Mouse (Mus musculus): Measurements from ENCODE around the gene Olfr1480. TPM values are rescaled to one million over a fixed set of nuclear protein-coding genes. Genes with fewer than 3 reads are reported as not detected.

Gene Olfr1480
- total RNA-seq (2021): not detected
- not detected in 2 replicates for polyA plus RNA-seq (2012; rRNA removed)
- long read RNA-seq: 0 reads

GRCm38 (mm10) chr19:13527613-13528012 lies at the start of gene Olfr1480:
Gene Olfr1480 (plus strand): TSS chr19:13527913.
- Histone ChIP-seq H3K36me3 (ENCODE audit: control insufficient read depth, insufficient read depth, low read length) (no peaks in the 10 kb centered on the region), H3K79me2 (replicated peaks; ENCODE audit: control insufficient read depth, insufficient read depth, low read length) (no peaks in the 10 kb centered on the region), H3K4me3 (no peak within 1 kb of the TSS), H3K4me1 (ENCODE audit: control insufficient read depth, insufficient read depth, low read length) (no peaks in the 10 kb centered on the region), H3K27ac (no peak within 1 kb of the TSS), H3K9ac (ENCODE audit: low read depth, low read length) (no peak within 1 kb of the TSS), H3K27me3 (ENCODE audit: control insufficient read depth, insufficient read depth, low read length) (no peaks in the 10 kb centered on the region)
- 75% methylated on average over 2 of the region's 2 CpGs for WGBS
- no peak for TF ChIP-seq EP300 (IDR thresholded peaks at IDR 0.05; ENCODE audit: insufficient read depth, low read depth, low read length)
- TF ChIP-seq POLR2A (IDR thresholded peaks at IDR 0.05; ENCODE audit: insufficient read depth, low read depth, low read length): no peak
- TF ChIP-seq CTCF (IDR thresholded peaks at IDR 0.05): no peak
- intact Hi-C loops (cut with DNase I): no loop called here
- DNase-seq: no peak

GRCm38 (mm10) chr19:13480096-13480495 lies 47.6 kb upstream of the Olfr1480 start, which contains the start of gene Olfr1475:
Gene Olfr1475 (minus strand): TSS chr19:13480196.
- H3K79me2 ChIP-seq (replicated peaks; ENCODE audit: control insufficient read depth, insufficient read depth, low read length): no peaks in the 10 kb centered on the region
- no peak within 1 kb of the TSS for H3K27ac ChIP-seq
- intact Hi-C loops (cut with DNase I): no loop called here
- no peak for DNase-seq
- TF ChIP-seq CTCF (IDR thresholded peaks at IDR 0.05): no peak
- TF ChIP-seq EP300 (IDR thresholded peaks at IDR 0.05; ENCODE audit: insufficient read depth, low read depth, low read length): no peak
- no peak for TF ChIP-seq POLR2A (IDR thresholded peaks at IDR 0.05; ENCODE audit: insufficient read depth, low read depth, low read length)
- H3K27me3 ChIP-seq (ENCODE audit: control insufficient read depth, insufficient read depth, low read length): no peaks in the 10 kb centered on the region
- no peak within 1 kb of the TSS for H3K9ac ChIP-seq (ENCODE audit: low read depth, low read length)
- no peaks in the 10 kb centered on the region for H3K4me1 ChIP-seq (ENCODE audit: control insufficient read depth, insufficient read depth, low read length)
- no peak within 1 kb of the TSS for H3K4me3 ChIP-seq
- H3K36me3 ChIP-seq (ENCODE audit: control insufficient read depth, insufficient read depth, low read length): no peaks in the 10 kb centered on the region

DNA sequence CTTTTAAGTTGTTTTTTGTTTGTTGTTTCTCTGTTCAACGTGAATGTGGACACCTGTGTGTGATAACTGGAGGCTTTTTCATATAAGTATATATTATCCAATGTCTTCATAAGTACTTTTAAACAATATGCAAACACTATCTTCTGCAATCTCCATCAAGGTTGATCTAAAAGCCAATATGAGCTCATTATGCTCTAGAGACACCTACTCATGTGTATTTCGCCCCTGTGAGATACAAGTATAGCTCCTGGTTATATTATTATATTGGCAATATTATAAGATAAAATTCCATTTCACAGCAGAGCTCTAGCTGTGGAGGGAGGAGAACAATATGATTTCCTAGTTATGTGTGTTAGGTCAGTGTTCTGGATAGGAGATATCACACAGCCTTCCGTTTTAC lies 27.5 kb upstream of the Olfr1480 start, which contains the start of gene Olfr1477:
Olfr1477 (plus strand) TSS at position 301 of the 400 bp plus-strand sequence.
- Histone ChIP-seq H3K9ac (ENCODE audit: low read depth, low read length) (no peak within 1 kb of the TSS), H3K27me3 (ENCODE audit: control insufficient read depth, insufficient read depth, low read length) (no peaks in the 10 kb centered on the region), H3K4me1 (ENCODE audit: control insufficient read depth, insufficient read depth, low read length) (no peaks in the 10 kb centered on the region), H3K27ac (no peak within 1 kb of the TSS), H3K4me3 (no peak within 1 kb of the TSS), H3K79me2 (replicated peaks; ENCODE audit: control insufficient read depth, insufficient read depth, low read length) (no peaks in the 10 kb centered on the region), H3K36me3 (ENCODE audit: control insufficient read depth, insufficient read depth, low read length) (no peaks in the 10 kb centered on the region)
- intact Hi-C loops (cut with DNase I): no loop called here
- DNase-seq: no peak
- no peak for TF ChIP-seq POLR2A (IDR thresholded peaks at IDR 0.05; ENCODE audit: insufficient read depth, low read depth, low read length)
- no peak for TF ChIP-seq EP300 (IDR thresholded peaks at IDR 0.05; ENCODE audit: insufficient read depth, low read depth, low read length)
- no peak for TF ChIP-seq CTCF (IDR thresholded peaks at IDR 0.05)
- WGBS: 56% methylated on average over 3 of the region's 3 CpGs

Other genes starting within 250 kb of the Olfr1480 start
- gene Olfr1465, start 212.4 kb upstream of the Olfr1480 start, total RNA-seq (2021): not detected
- gene Olfr1465, start 212.4 kb upstream of the Olfr1480 start, polyA plus RNA-seq (2012; rRNA removed): not detected in 2 replicates
- not detected for gene Olfr1466, start 189.1 kb upstream of the Olfr1480 start, total RNA-seq (2021)
- not detected in 2 replicates for gene Olfr1466, start 189.1 kb upstream of the Olfr1480 start, polyA plus RNA-seq (2012; rRNA removed)
- gene Olfr1467, start 165.7 kb upstream of the Olfr1480 start, total RNA-seq (2021): not detected
- gene Olfr1467, start 165.7 kb upstream of the Olfr1480 start, polyA plus RNA-seq (2012; rRNA removed): not detected in 2 replicates
- gene Olfr1469, start 120.1 kb upstream of the Olfr1480 start, total RNA-seq (2021): not detected
- not detected in 2 replicates for gene Olfr1469, start 120.1 kb upstream of the Olfr1480 start, polyA plus RNA-seq (2012; rRNA removed)
- not detected for gene Olfr1471, start 84.5 kb upstream of the Olfr1480 start, total RNA-seq (2021)
- not detected in 2 replicates for gene Olfr1471, start 84.5 kb upstream of the Olfr1480 start, polyA plus RNA-seq (2012; rRNA removed)
- gene Olfr1472, start 71.8 kb upstream of the Olfr1480 start, total RNA-seq (2021): not detected
- not detected in 2 replicates for gene Olfr1472, start 71.8 kb upstream of the Olfr1480 start, polyA plus RNA-seq (2012; rRNA removed)
- not detected for gene Olfr1474, start 58.3 kb upstream of the Olfr1480 start, total RNA-seq (2021)
- not detected in 2 replicates for gene Olfr1474, start 58.3 kb upstream of the Olfr1480 start, polyA plus RNA-seq (2012; rRNA removed)
- gene Olfr1475, start 47.7 kb upstream of the Olfr1480 start, total RNA-seq (2021): not detected
- not detected in 2 replicates for gene Olfr1475, start 47.7 kb upstream of the Olfr1480 start, polyA plus RNA-seq (2012; rRNA removed)
- gene Olfr1477, start 27.4 kb upstream of the Olfr1480 start, total RNA-seq (2021): not detected
- gene Olfr1477, start 27.4 kb upstream of the Olfr1480 start, polyA plus RNA-seq (2012; rRNA removed): not detected in 2 replicates
- not detected for gene Olfr1484, start 55.6 kb downstream of the Olfr1480 start, total RNA-seq (2021)
- not detected in 2 replicates for gene Olfr1484, start 55.6 kb downstream of the Olfr1480 start, polyA plus RNA-seq (2012; rRNA removed)
- gene Olfr1487, start 89.5 kb downstream of the Olfr1480 start, total RNA-seq (2021): not detected
- gene Olfr1487, start 89.5 kb downstream of the Olfr1480 start, polyA plus RNA-seq (2012; rRNA removed): not detected in 2 replicates
- not detected for gene Olfr1489, start 103.7 kb downstream of the Olfr1480 start, total RNA-seq (2021)
- gene Olfr1489, start 103.7 kb downstream of the Olfr1480 start, polyA plus RNA-seq (2012; rRNA removed): not detected in 2 replicates
- not detected for gene Olfr1490, start 123.2 kb downstream of the Olfr1480 start, total RNA-seq (2021)
- not detected in 2 replicates for gene Olfr1490, start 123.2 kb downstream of the Olfr1480 start, polyA plus RNA-seq (2012; rRNA removed)
- gene Olfr1491, start 169.4 kb downstream of the Olfr1480 start, total RNA-seq (2021): not detected
- gene Olfr1491, start 169.4 kb downstream of the Olfr1480 start, polyA plus RNA-seq (2012; rRNA removed): not detected in 2 replicates
- not detected for gene Olfr1493-ps1, start 195.4 kb downstream of the Olfr1480 start, total RNA-seq (2021)
- gene Olfr1493-ps1, start 195.4 kb downstream of the Olfr1480 start, polyA plus RNA-seq (2012; rRNA removed): not detected in 2 replicates
- not detected for gene Olfr1494, start 211.8 kb downstream of the Olfr1480 start, total RNA-seq (2021)
- gene Olfr1494, start 211.8 kb downstream of the Olfr1480 start, polyA plus RNA-seq (2012; rRNA removed): not detected in 2 replicates
- not detected for gene Olfr1495, start 236.7 kb downstream of the Olfr1480 start, total RNA-seq (2021)
- gene Olfr1495, start 236.7 kb downstream of the Olfr1480 start, polyA plus RNA-seq (2012; rRNA removed): not detected in 2 replicates
- gene Olfr1496, start 250.0 kb downstream of the Olfr1480 start, total RNA-seq (2021): not detected
- gene Olfr1496, start 250.0 kb downstream of the Olfr1480 start, polyA plus RNA-seq (2012; rRNA removed): not detected in 2 replicates